Comparison of ENCODE assay signal across 23 mouse cellular contexts in genomic region chr6:143155996-143156395, GRCm38 (mm10). TPM values are rescaled to one million over a fixed set of nuclear protein-coding genes. Genes with fewer than 3 reads are reported as not detected.
DNase-seq lines count a peak whose midpoint lies in the region; ATAC-seq lines count a peak whose summit lies in the region.
"Had no signal": no experiment of that assay in that cellular context is flagged by ENCODE, and none has a peak within 500 bp of the region (broad histone marks: within the 10 kb centered on the region; RNA-seq: fewer than 3 reads in every experiment).

No protein-coding gene starts in this region.

- no peak overlapping the region for H3K9ac ChIP-seq in midbrain, embryonic 11.5 days (ENCODE audit: low read length)
- no peak overlapping the region for H3K9ac ChIP-seq in midbrain, embryonic 14.5 days (replicated peaks; ENCODE audit: low read length)
- H3K9ac ChIP-seq: embryonic facial prominence, embryonic 12.5 days; embryonic facial prominence, embryonic 15.5 days; forebrain, embryonic 15.5 days; heart, embryonic 13.5 days; hindbrain, embryonic 12.5 days; hindbrain, embryonic 15.5 days had no signal

- no peaks in the 10 kb centered on the region for H3K27me3 ChIP-seq in midbrain, embryonic 11.5 days (ENCODE audit: control insufficient read depth, insufficient read depth, low read length)
- H3K27me3 ChIP-seq in midbrain, embryonic 14.5 days (ENCODE audit: control insufficient read depth, insufficient read depth, low read length) = no peaks in the 10 kb centered on the region
- H3K27me3 ChIP-seq: embryonic facial prominence, embryonic 12.5 days; embryonic facial prominence, embryonic 15.5 days; forebrain, embryonic 15.5 days; heart, embryonic 13.5 days; hindbrain, embryonic 15.5 days had no signal

- intact Hi-C loops in heart, postnatal 14 days (cut with DNase I) = no loop called here

- H3K4me1 ChIP-seq in midbrain, embryonic 11.5 days (ENCODE audit: control insufficient read depth, insufficient read depth, low read length) = no peaks in the 10 kb centered on the region; the same call in 1 of the 2 replicates
- no peaks in the 10 kb centered on the region for H3K4me1 ChIP-seq in midbrain, embryonic 14.5 days (ENCODE audit: control insufficient read depth, insufficient read depth, low read length)
- H3K4me1 ChIP-seq: forebrain, embryonic 15.5 days; heart, embryonic 10.5 days had no signal

- H3K27ac ChIP-seq in midbrain, embryonic 11.5 days (ENCODE audit: low read depth, low read length) = no peak overlapping the region
- H3K27ac ChIP-seq in midbrain, embryonic 14.5 days (replicated peaks; ENCODE audit: low read depth, low read length) = no peak overlapping the region
- H3K27ac ChIP-seq: embryonic facial prominence, embryonic 15.5 days; forebrain, embryonic 15.5 days; heart, adult 2 months; heart, embryonic 10.5 days; heart, embryonic 13.5 days; hindbrain, embryonic 12.5 days; hindbrain, embryonic 15.5 days had no signal

- peak; percentile 10 for DNase-seq in heart, adult 11 months
- DNase-seq in heart, postnatal 14 days = no peak
- peak; percentile 21 for DNase-seq in midbrain, embryonic 11.5 days (ENCODE audit: low spot score, missing footprints)
- no peak for DNase-seq in midbrain, embryonic 14.5 days
- DNase-seq in ES-CJ7 (ENCODE audit: low read depth, low spot score) (peak; percentile 86), ZHBTc4 (ENCODE audit: low read depth, low spot score) (peak; percentile 60)
- no peak for DNase-seq in right cerebral cortex, postnatal 14 days
- DNase-seq in Muller cell, postnatal 12 days (ENCODE audit: inconsistent ontology term) = no peak
- DNase-seq: adrenal gland, postnatal 14 days; cerebellum, adult 11 months; cerebellum, adult 2 months; cerebellum, adult 9-11 months; cerebellum, postnatal 25 days; gastrocnemius, postnatal 25 days; heart, adult 2 months had no signal

- 76% methylated on average over 1 of the region's 1 CpGs for WGBS in midbrain, embryonic 11.5 days
- WGBS in midbrain, embryonic 14.5 days = 81% methylated on average over 1 of the region's 1 CpGs

- H3K4me2 ChIP-seq in midbrain, embryonic 11.5 days = no peak overlapping the region
- no peak overlapping the region for H3K4me2 ChIP-seq in midbrain, embryonic 14.5 days (ENCODE audit: low read length)
- H3K4me2 ChIP-seq: embryonic facial prominence, embryonic 12.5 days; forebrain, embryonic 15.5 days; heart, embryonic 13.5 days; hindbrain, embryonic 12.5 days; hindbrain, embryonic 15.5 days had no signal

- H3K4me3 ChIP-seq in midbrain, embryonic 11.5 days (ENCODE audit: low read depth, low read length) = no peak overlapping the region
- no peak overlapping the region for H3K4me3 ChIP-seq in midbrain, embryonic 14.5 days (replicated peaks; ENCODE audit: low read depth, low read length)
- H3K4me3 ChIP-seq: embryonic facial prominence, embryonic 12.5 days; embryonic facial prominence, embryonic 15.5 days; forebrain, embryonic 15.5 days; heart, adult 2 months; heart, embryonic 10.5 days; heart, embryonic 13.5 days; hindbrain, embryonic 12.5 days; hindbrain, embryonic 15.5 days had no signal

- no peaks in the 10 kb centered on the region for H3K36me3 ChIP-seq in midbrain, embryonic 11.5 days (ENCODE audit: control insufficient read depth, insufficient read depth, low read length)
- H3K36me3 ChIP-seq in midbrain, embryonic 14.5 days (ENCODE audit: control insufficient read depth, insufficient read depth, low read length) = no peaks in the 10 kb centered on the region
- H3K36me3 ChIP-seq: embryonic facial prominence, embryonic 12.5 days; embryonic facial prominence, embryonic 15.5 days; forebrain, embryonic 15.5 days; G1E; heart, embryonic 10.5 days; heart, embryonic 13.5 days; hindbrain, embryonic 12.5 days; hindbrain, embryonic 15.5 days had no signal

- no peak for ATAC-seq in midbrain, embryonic 11.5 days (ENCODE audit: low FRiP score)
- no peak for ATAC-seq in midbrain, embryonic 14.5 days (ENCODE audit: low FRiP score, low TSS enrichment)
- ATAC-seq: forebrain, embryonic 15.5 days had no signal

- no peaks in the 10 kb centered on the region for H3K9me3 ChIP-seq in midbrain, embryonic 11.5 days (ENCODE audit: control insufficient read depth, low read length)
- H3K9me3 ChIP-seq in midbrain, embryonic 14.5 days (ENCODE audit: control insufficient read depth, low read length) = no peaks in the 10 kb centered on the region
- H3K9me3 ChIP-seq: embryonic facial prominence, embryonic 12.5 days; embryonic facial prominence, embryonic 15.5 days; forebrain, embryonic 15.5 days; G1E; heart, embryonic 10.5 days; heart, embryonic 13.5 days; hindbrain, embryonic 12.5 days; hindbrain, embryonic 15.5 days had no signal

RNA-seq across cellular contexts. Expression of gene Etnk1, which starts 11.0 kb away (rescaled TPM):
- total RNA-seq in heart, postnatal 14 days (2021) = 10 to 100 TPM; 26.9 to 28.9 TPM
- polyA plus RNA-seq in midbrain, embryonic 11.5 days (2014; fragmentation: Nextera tagmentation; extraction: Ambion mirVana) = 30.7 and 32.3 TPM in 2 replicates
- polyA plus RNA-seq in midbrain, embryonic 14.5 days (2014; fragmentation: Nextera tagmentation; extraction: Ambion mirVana) = 47.3 and 62.0 TPM in 2 replicates

RNA-seq across cellular contexts. Expression of gene C2cd5, which starts 56.1 kb away (rescaled TPM):
- total RNA-seq in heart, postnatal 14 days (2021) = 10 to 100 TPM; 19.2 to 20.1 TPM
- 29.1 and 29.2 TPM in 2 replicates for polyA plus RNA-seq in midbrain, embryonic 11.5 days (2014; fragmentation: Nextera tagmentation; extraction: Ambion mirVana)
- polyA plus RNA-seq in midbrain, embryonic 14.5 days (2014; fragmentation: Nextera tagmentation; extraction: Ambion mirVana) = 34.4 and 42.8 TPM in 2 replicates

Comparison
In these comparisons a context has a peak if more than half of its experiments do, and no peak if none do; other contexts are left out.
1. DNase-seq: peak in heart, adult 11 months (single experiment), midbrain, embryonic 11.5 days (single experiment), ES-CJ7 (single experiment) and ZHBTc4 (single experiment); none in heart, postnatal 14 days (0 of 2), midbrain, embryonic 14.5 days (single experiment), right cerebral cortex, postnatal 14 days (single experiment) and Muller cell, postnatal 12 days (single experiment).